Mouse (Mus musculus) stomach, postnatal 0 days (tissue): Measurements from ENCODE around the gene Mtrf1. TPM values are rescaled to one million over a fixed set of nuclear protein-coding genes. Genes with fewer than 3 reads are reported as not detected.

ENCODE experiments used
- ATAC-seq: fragments of 200-750 bp; cut with Nextera tagmentation; 2 replicates; pipeline ENCODE4 v1.8.0; 2017; ENCODE audit not compliant: low FRiP score, low TSS enrichment
- DNase-seq: peaks from one replicate; pipeline ENCODE4 v3.0.0-alpha.2; 2016; ENCODE audit warnings: low spot score
- H3K27ac ChIP-seq: fragments of 300-500 bp; sonication (generic); replicated peaks from 2 replicates; pipeline ENCODE4 v1.5.1; 2014; ENCODE audit warnings: mild to moderate bottlenecking, control low read depth
- H3K27me3 ChIP-seq: fragments of 300-500 bp; sonication (generic); 2 replicates; pipeline ENCODE4 v1.6.1; 2014; ENCODE audit warnings: low read length; ENCODE audit not compliant: control insufficient read depth, insufficient read depth
- H3K36me3 ChIP-seq: fragments of 300-500 bp; sonication (generic); 2 replicates; pipeline ENCODE4 v1.6.1; 2014; ENCODE audit warnings: low read length, mixed read lengths; ENCODE audit not compliant: control insufficient read depth, insufficient read depth
- H3K4me1 ChIP-seq: fragments of 300-500 bp; sonication (generic); replicated peaks from 2 replicates; pipeline ENCODE4 v1.6.1; 2014; ENCODE audit warnings: antibody characterized with exemption; ENCODE audit not compliant: control insufficient read depth, insufficient read depth
- H3K4me2 ChIP-seq: fragments of 300-500 bp; sonication (generic); replicated peaks from 2 replicates; pipeline ENCODE4 v1.6.1; 2014; ENCODE audit warnings: low read depth, mild to moderate bottlenecking, control low read depth, moderate library complexity
- H3K4me3 ChIP-seq: fragments of 300-500 bp; sonication (generic); 2 replicates; pipeline ENCODE4 v1.5.1; 2014; ENCODE audit warnings: low read depth, low read length, control low read depth
- H3K9ac ChIP-seq: fragments of 300-500 bp; sonication (generic); 2 replicates; pipeline ENCODE4 v1.6.1; 2014; ENCODE audit warnings: mild to moderate bottlenecking, low read length, control low read depth, mixed read lengths
- H3K9me3 ChIP-seq: fragments of 300-500 bp; sonication (generic); 2 replicates; pipeline ENCODE4 v1.6.1; 2016; ENCODE audit warnings: low read length; ENCODE audit not compliant: control insufficient read depth
- CTCF ChIP-seq: IDR thresholded peaks from 2 replicates; pipeline ENCODE4 v1.5.1; 2016; ENCODE audit warnings: antibody characterized with exemption, low read depth, mild to moderate bottlenecking, moderate library complexity
- EP300 ChIP-seq: optimal IDR thresholded peaks from 2 replicates; pipeline ENCODE3; 2016; ENCODE audit warnings: antibody characterized with exemption
- WGBS: fragments of 180-500 bp; shearing (Covaris S2); extraction: QIAGEN DNeasy Blood & Tissue Kit; methylation state at CpG from one replicate; pipeline ENCODE4 v1.1.7; 2014; 5-methylcytosine and 5-hydroxymethylcytosine counted together
- polyA plus RNA-seq: library from polyadenylated mRNA; unstranded; fragments of >200 nt; fragmentation: Nextera tagmentation; extraction: Ambion mirVana; gene quantifications from 2 replicates; pipeline ENCODE4 v1.2.1, GENCODE M21; 2015

Mtrf1 gene
- polyA plus RNA-seq: 6.8 and 7.7 TPM in 2 replicates

GRCm38 (mm10) chr14:79397321-79398122, at the start of gene Mtrf1:
Gene Mtrf1 (plus strand): TSS chr14:79397772.
- Histone ChIP-seq H3K4me3 (peak within 1 kb of the TSS; percentile 62), H3K27ac (peak within 1 kb of the TSS; percentile 79), H3K4me2 (peak within 1 kb of the TSS; percentile 59), H3K9me3 (no peaks in the 10 kb centered on the region), H3K27me3 (no peaks in the 10 kb centered on the region), H3K9ac (peak within 1 kb of the TSS; percentile 64), H3K4me1 (no peaks in the 10 kb centered on the region), H3K36me3 (no peaks in the 10 kb centered on the region)
- ATAC-seq: peak; percentile 89
- TF ChIP-seq CTCF (no peak; the same call in 1 of the 2 replicates), EP300 (no peak)
- peak; percentile 70 for DNase-seq
- WGBS: 18% methylated on average over 23 of the region's 23 CpGs

GRCm38 (mm10) chr14:79358055-79358454, 39.5 kb upstream of the Mtrf1 start:
- Histone ChIP-seq H3K4me1 (no peaks in the 10 kb centered on the region), H3K27me3 (no peaks in the 10 kb centered on the region), H3K4me2 (no peak overlapping the region), H3K9me3 (no peaks in the 10 kb centered on the region), H3K27ac (no peak overlapping the region), H3K4me3 (no peak overlapping the region), H3K36me3 (0 out of 2 replicates have a peak, but pooled peaks cover 5% of the 10 kb centered on the region), H3K9ac (no peak overlapping the region)
- TF ChIP-seq EP300 (no peak), CTCF (no peak)
- DNase-seq: no peak
- ATAC-seq: no peak
- WGBS: 70% methylated on average over 2 of the region's 2 CpGs

GRCm38 (mm10) chr14:79377041-79377440, 20.5 kb upstream of the Mtrf1 start:
- no peaks in the 10 kb centered on the region for H3K4me1 ChIP-seq
- TF ChIP-seq EP300 (no peak), CTCF (no peak)
- H3K27me3 ChIP-seq: no peaks in the 10 kb centered on the region
- no peak overlapping the region for H3K4me3 ChIP-seq
- H3K4me2 ChIP-seq: no peak overlapping the region
- peaks cover 7% of the 10 kb centered on the region; the same call in 1 of the 2 replicates for H3K36me3 ChIP-seq
- H3K27ac ChIP-seq: no peak overlapping the region
- ATAC-seq (no peak), DNase-seq (no peak)
- H3K9me3 ChIP-seq: no peaks in the 10 kb centered on the region
- H3K9ac ChIP-seq: no peak overlapping the region

- H3K4me2 ChIP-seq: no peak overlapping the region
- H3K4me3 ChIP-seq: no peak overlapping the region
- no peak for ATAC-seq
- no peak overlapping the region for H3K27ac ChIP-seq
- 91% methylated on average over 7 of the region's 7 CpGs for WGBS
- DNase-seq: no peak
- TF ChIP-seq EP300: no peak
- TF ChIP-seq CTCF: no peak
- H3K27me3 ChIP-seq: no peaks in the 10 kb centered on the region
- H3K36me3 ChIP-seq: peaks cover 4% of the 10 kb centered on the region; the same call in 1 of the 2 replicates
- H3K9me3 ChIP-seq: no peaks in the 10 kb centered on the region
- no peak overlapping the region for H3K9ac ChIP-seq
- no peaks in the 10 kb centered on the region for H3K4me1 ChIP-seq
These were observed 14.5 kb upstream of the Mtrf1 start for GRCm38 (mm10) chr14:79383120-79383519.

GRCm38 (mm10) chr14:79388304-79388703, 9.3 kb upstream of the Mtrf1 start:
- Histone ChIP-seq H3K27ac (no peak overlapping the region), H3K9me3 (no peaks in the 10 kb centered on the region), H3K27me3 (no peaks in the 10 kb centered on the region), H3K4me2 (no peak overlapping the region), H3K9ac (no peak overlapping the region), H3K4me1 (no peaks in the 10 kb centered on the region), H3K4me3 (no peak overlapping the region), H3K36me3 (no peaks in the 10 kb centered on the region)
- 91% methylated on average over 3 of the region's 3 CpGs for WGBS
- ATAC-seq (no peak), DNase-seq (no peak)
- TF ChIP-seq EP300: no peak

GRCm38 (mm10) chr14:79389438-79390264, 7.9 kb upstream of the Mtrf1 start:
- H3K27me3 ChIP-seq: no peaks in the 10 kb centered on the region
- peak overlapping the region; percentile 94 for H3K27ac ChIP-seq
- under 1% methylated on average over 16 of the region's 16 CpGs for WGBS
- DNase-seq: peak; percentile 16
- peak overlapping the region; percentile 76 for H3K4me2 ChIP-seq
- ATAC-seq: no peak
- no peaks in the 10 kb centered on the region for H3K36me3 ChIP-seq
- H3K4me3 ChIP-seq: peak overlapping the region; percentile 85
- peak overlapping the region; percentile 82 for H3K9ac ChIP-seq
- no peak for TF ChIP-seq EP300
- no peak for TF ChIP-seq CTCF
- H3K9me3 ChIP-seq: no peaks in the 10 kb centered on the region
- H3K4me1 ChIP-seq: no peaks in the 10 kb centered on the region
